Mouse (Mus musculus) embryo, embryonic 11.5 days (tissue): ENCODE results near the gene Trcg1.

ENCODE experiments used
- DNase-seq: peaks from one replicate; pipeline ENCODE4 v3.0.0-alpha.2; 2012; ENCODE audit warnings: low read depth, low spot score

Gene Trcg1

GRCm38 (mm10) chr9:57232341-57232940, 3.9 kb upstream of the Trcg1 start:
- DNase-seq: no peak

- DNase-seq: no peak
Measured at GRCm38 (mm10) chr9:57233142-57233541, 3.2 kb upstream of the Trcg1 start.

GRCm38 (mm10) chr9:57233767-57234166, 2.6 kb upstream of the Trcg1 start:
- no peak for DNase-seq

GRCm38 (mm10) chr9:57237705-57238104, 1.3 kb downstream of the Trcg1 start:
- DNase-seq: no peak

GRCm38 (mm10) chr9:57238220-57238619, 1.9 kb downstream of the Trcg1 start:
- no peak for DNase-seq

- DNase-seq: no peak
Measured at GRCm38 (mm10) chr9:57241111-57241510, 4.8 kb downstream of the Trcg1 start.

- no peak for DNase-seq
Measured at GRCm38 (mm10) chr9:57242916-57243315, 6.6 kb downstream of the Trcg1 start.

GRCm38 (mm10) chr9:57244106-57244685, 7.8 kb downstream of the Trcg1 start:
- DNase-seq: no peak

GRCm38 (mm10) chr9:57246482-57246881, 10.1 kb downstream of the Trcg1 start:
- DNase-seq: no peak

GRCm38 (mm10) chr9:57247201-57247671, 10.9 kb downstream of the Trcg1 start:
- DNase-seq: no peak

- no peak for DNase-seq
Measured at GRCm38 (mm10) chr9:57248030-57248942, 11.9 kb downstream of the Trcg1 start.

- DNase-seq: no peak
Measured at GRCm38 (mm10) chr9:57250026-57250425, 13.7 kb downstream of the Trcg1 start.

GRCm38 (mm10) chr9:57251139-57251538, 14.8 kb downstream of the Trcg1 start:
- DNase-seq: no peak

- no peak for DNase-seq
Measured at GRCm38 (mm10) chr9:57254061-57254460, 17.7 kb downstream of the Trcg1 start.

GRCm38 (mm10) chr9:57254823-57255495, 18.6 kb downstream of the Trcg1 start:
- no peak for DNase-seq

- no peak for DNase-seq
Measured at GRCm38 (mm10) chr9:57256309-57256708, 20.0 kb downstream of the Trcg1 start.

GRCm38 (mm10) chr9:57256861-57257260, 20.5 kb downstream of the Trcg1 start:
- DNase-seq: no peak

GRCm38 (mm10) chr9:57257627-57258026, 21.3 kb downstream of the Trcg1 start:
- no peak for DNase-seq

- DNase-seq: peak; percentile 84
Measured at GRCm38 (mm10) chr9:57259736-57260135, 23.4 kb downstream of the Trcg1 start.

- DNase-seq: no peak
Measured at GRCm38 (mm10) chr9:57260940-57261339, 24.6 kb downstream of the Trcg1 start.

GRCm38 (mm10) chr9:57261516-57261912, 25.2 kb downstream of the Trcg1 start:
- no peak for DNase-seq
